Mouse (Mus musculus) midbrain, embryonic 13.5 days (tissue): ENCODE data around the gene Spint4. TPM values are rescaled to one million over a fixed set of nuclear protein-coding genes. Genes with fewer than 3 reads are reported as not detected.
"Not testable (repeated sequence)": the region's sequence is repeated elsewhere in the genome, so short reads cannot be mapped to it uniquely, and the experiment has no call there.

ENCODE experiments used
- ATAC-seq: fragments of 200-750 bp; cut with Nextera tagmentation; 2 replicates; pipeline ENCODE4 v1.8.0; 2017; ENCODE audit warnings: mild to moderate bottlenecking, moderate TSS enrichment, moderate library complexity
- H3K27ac ChIP-seq: fragments of 300-500 bp; sonication (generic); 2 replicates; pipeline ENCODE4 v1.5.1; 2015; ENCODE audit warnings: inconsistent platforms, mild to moderate bottlenecking, moderate library complexity
- H3K27me3 ChIP-seq: fragments of 300-500 bp; sonication (generic); 2 replicates; pipeline ENCODE4 v1.6.1; 2015; ENCODE audit warnings: mild to moderate bottlenecking, inconsistent platforms
- H3K36me3 ChIP-seq: fragments of 300-500 bp; sonication (generic); 2 replicates; pipeline ENCODE4 v1.6.1; 2015; ENCODE audit warnings: mild to moderate bottlenecking, inconsistent platforms
- H3K4me1 ChIP-seq: fragments of 300-500 bp; sonication (generic); replicated peaks from 2 replicates; pipeline ENCODE4 v1.6.1; 2015; ENCODE audit warnings: inconsistent platforms
- H3K4me2 ChIP-seq: fragments of 300-500 bp; sonication (generic); replicated peaks from 2 replicates; pipeline ENCODE4 v1.6.1; 2015; ENCODE audit warnings: moderate library complexity, mild to moderate bottlenecking, inconsistent platforms
- H3K4me3 ChIP-seq: fragments of 300-500 bp; sonication (generic); replicated peaks from 2 replicates; pipeline ENCODE4 v1.5.1; 2015; ENCODE audit warnings: mild to moderate bottlenecking, inconsistent platforms
- H3K9ac ChIP-seq: fragments of 300-500 bp; sonication (generic); replicated peaks from 2 replicates; pipeline ENCODE4 v1.6.1; 2015; ENCODE audit warnings: mild to moderate bottlenecking, inconsistent platforms
- H3K9me3 ChIP-seq: fragments of 300-500 bp; sonication (generic); 2 replicates; pipeline ENCODE4 v1.6.1; 2016; ENCODE audit warnings: mild to moderate bottlenecking, inconsistent platforms
- WGBS: fragments of 180-500 bp; shearing (Covaris S2); methylation state at CpG from one replicate; pipeline ENCODE4 v1.1.7; 2015; 5-methylcytosine and 5-hydroxymethylcytosine counted together
- polyA plus RNA-seq: library from polyadenylated mRNA; unstranded; fragments of >200 nt; fragmentation: Nextera tagmentation; extraction: Ambion mirVana; gene quantifications from 2 replicates; pipeline ENCODE4 v1.2.1, GENCODE M21; 2015

The Spint4 gene
- polyA plus RNA-seq, 1 experiment from 2014 or later, result not detected

GRCm38 (mm10) chr2:164700959-164701358 lies 2.7 kb downstream of the Spint4 start:
- no peaks in the 10 kb centered on the region for H3K9me3 ChIP-seq
- no peaks in the 10 kb centered on the region for H3K4me1 ChIP-seq
- ATAC-seq, result no peak
- H3K9ac ChIP-seq, result no peak overlapping the region
- H3K27ac ChIP-seq, result no peak overlapping the region
- WGBS, result 83% methylated on average over 5 of the region's 5 CpGs
- H3K4me2 ChIP-seq, result no peak overlapping the region
- H3K4me3 ChIP-seq, result no peak overlapping the region
- H3K36me3 ChIP-seq, result no peaks in the 10 kb centered on the region
- H3K27me3 ChIP-seq, result no peaks in the 10 kb centered on the region

GRCm38 (mm10) chr2:164701761-164702160 lies 3.5 kb downstream of the Spint4 start:
- Histone ChIP-seq H3K9me3 (no peaks in the 10 kb centered on the region), H3K4me2 (no peak overlapping the region), H3K9ac (no peak overlapping the region), H3K36me3 (no peaks in the 10 kb centered on the region), H3K27ac (no peak overlapping the region), H3K27me3 (no peaks in the 10 kb centered on the region), H3K4me3 (no peak overlapping the region), H3K4me1 (no peaks in the 10 kb centered on the region)
- WGBS, result 90% methylated on average over 5 of the region's 5 CpGs
- no peak for ATAC-seq

- H3K4me2 ChIP-seq, result no peak overlapping the region
- 70% methylated on average over 5 of the region's 5 CpGs for WGBS
- no peak overlapping the region for H3K27ac ChIP-seq
- no peak overlapping the region for H3K9ac ChIP-seq
- no peak overlapping the region for H3K4me3 ChIP-seq
- H3K4me1 ChIP-seq, result no peaks in the 10 kb centered on the region
- no peak for ATAC-seq
- H3K36me3 ChIP-seq, result no peaks in the 10 kb centered on the region
- H3K27me3 ChIP-seq, result no peaks in the 10 kb centered on the region
- H3K9me3 ChIP-seq, result no peaks in the 10 kb centered on the region
Measured at GRCm38 (mm10) chr2:164704235-164704634, 5.9 kb downstream of the Spint4 start.

- no peak overlapping the region for H3K27ac ChIP-seq
- 88% methylated on average over 6 of the region's 6 CpGs for WGBS
Measured at GRCm38 (mm10) chr2:164705328-164705727, 7.0 kb downstream of the Spint4 start.

GRCm38 (mm10) chr2:164705991-164706390 lies 7.7 kb downstream of the Spint4 start:
- Histone ChIP-seq H3K27me3 (no peaks in the 10 kb centered on the region), H3K4me2 (no peak overlapping the region), H3K9me3 (no peaks in the 10 kb centered on the region), H3K4me1 (no peaks in the 10 kb centered on the region), H3K27ac (no peak overlapping the region), H3K9ac (no peak overlapping the region), H3K36me3 (no peaks in the 10 kb centered on the region), H3K4me3 (no peak overlapping the region)
- ATAC-seq, result no peak
- WGBS, result 90% methylated on average over 14 of the region's 14 CpGs

More at GRCm38 (mm10) chr2:164705328-164705727, 7.0 kb downstream of the Spint4 start:
- Histone ChIP-seq H3K9ac (no peak overlapping the region), H3K4me3 (no peak overlapping the region), H3K9me3 (no peaks in the 10 kb centered on the region), H3K4me2 (no peak overlapping the region), H3K36me3 (no peaks in the 10 kb centered on the region), H3K27me3 (no peaks in the 10 kb centered on the region), H3K4me1 (no peaks in the 10 kb centered on the region)
- ATAC-seq, result no peak

- Histone ChIP-seq H3K4me3 (no peak within 1 kb of the TSS), H3K9ac (no peak within 1 kb of the TSS), H3K27ac (no peak within 1 kb of the TSS), H3K9me3 (no peaks in the 10 kb centered on the region), H3K36me3 (no peaks in the 10 kb centered on the region), H3K4me1 (no peaks in the 10 kb centered on the region), H3K27me3 (no peaks in the 10 kb centered on the region), H3K4me2 (no peak within 1 kb of the TSS)
- WGBS, result 79% methylated on average over 6 of the region's 6 CpGs
- no peak for ATAC-seq
Measured at GRCm38 (mm10) chr2:164715005-164715404, 16.7 kb downstream of the Spint4 start, which contains the start of gene Spint5. TSS of gene Spint5 (plus strand) at chr2:164715305.

- not testable (repeated sequence) for H3K27me3 ChIP-seq, H3K4me1 ChIP-seq, H3K27ac ChIP-seq, H3K36me3 ChIP-seq, H3K4me2 ChIP-seq, ATAC-seq, H3K9me3 ChIP-seq, H3K4me3 ChIP-seq, H3K9ac ChIP-seq
- WGBS, result 94% methylated on average over 23 of the region's 23 CpGs
Measured at GRCm38 (mm10) chr2:164716194-164716786, 18.0 kb downstream of the Spint4 start.

- 57% methylated on average over 4 of the region's 4 CpGs for WGBS
- Histone ChIP-seq H3K27me3 (no peaks in the 10 kb centered on the region), H3K4me3 (no peak overlapping the region), H3K4me2 (no peak overlapping the region), H3K9me3 (no peaks in the 10 kb centered on the region), H3K36me3 (no peaks in the 10 kb centered on the region), H3K9ac (no peak overlapping the region), H3K27ac (no peak overlapping the region), H3K4me1 (no peaks in the 10 kb centered on the region)
- no peak for ATAC-seq
Measured at GRCm38 (mm10) chr2:164723276-164723675, 25.0 kb downstream of the Spint4 start.

- no peaks in the 10 kb centered on the region for H3K4me1 ChIP-seq
- no peaks in the 10 kb centered on the region for H3K36me3 ChIP-seq
- WGBS, result 31% methylated on average over 6 of the region's 6 CpGs
- no peak overlapping the region for H3K4me2 ChIP-seq
- no peak for ATAC-seq
- H3K27ac ChIP-seq, result no peak overlapping the region
- H3K9me3 ChIP-seq, result no peaks in the 10 kb centered on the region
- H3K9ac ChIP-seq, result no peak overlapping the region
- no peak overlapping the region for H3K4me3 ChIP-seq
- no peaks in the 10 kb centered on the region for H3K27me3 ChIP-seq
Measured at GRCm38 (mm10) chr2:164725895-164726619, 27.8 kb downstream of the Spint4 start.

- no peaks in the 10 kb centered on the region for H3K36me3 ChIP-seq
- WGBS, result 86% methylated on average over 5 of the region's 5 CpGs
- H3K27ac ChIP-seq, result no peak overlapping the region
- no peaks in the 10 kb centered on the region for H3K27me3 ChIP-seq
- no peaks in the 10 kb centered on the region for H3K9me3 ChIP-seq
- no peak overlapping the region for H3K4me3 ChIP-seq
- no peak overlapping the region for H3K4me2 ChIP-seq
- no peak for ATAC-seq
- H3K9ac ChIP-seq, result no peak overlapping the region
- H3K4me1 ChIP-seq, result no peaks in the 10 kb centered on the region
Measured at GRCm38 (mm10) chr2:164731719-164732118, 33.4 kb downstream of the Spint4 start.

- H3K36me3 ChIP-seq, result no peaks in the 10 kb centered on the region
- 93% methylated on average over 2 of the region's 2 CpGs for WGBS
- H3K4me1 ChIP-seq, result no peaks in the 10 kb centered on the region
- H3K27ac ChIP-seq, result no peak overlapping the region
- no peak overlapping the region for H3K4me3 ChIP-seq
- no peaks in the 10 kb centered on the region for H3K9me3 ChIP-seq
- H3K27me3 ChIP-seq, result no peaks in the 10 kb centered on the region
- H3K9ac ChIP-seq, result no peak overlapping the region
- H3K4me2 ChIP-seq, result no peak overlapping the region
- no peak for ATAC-seq
Measured at GRCm38 (mm10) chr2:164733259-164733658, 35.0 kb downstream of the Spint4 start.

GRCm38 (mm10) chr2:164734839-164735238 lies 36.5 kb downstream of the Spint4 start:
- 87% methylated on average over 5 of the region's 5 CpGs for WGBS

More at GRCm38 (mm10) chr2:164734839-164735238, 36.5 kb downstream of the Spint4 start:
- Histone ChIP-seq H3K4me3 (no peak overlapping the region), H3K4me2 (no peak overlapping the region), H3K27ac (no peak overlapping the region), H3K9me3 (no peaks in the 10 kb centered on the region), H3K9ac (no peak overlapping the region), H3K36me3 (no peaks in the 10 kb centered on the region), H3K4me1 (no peaks in the 10 kb centered on the region), H3K27me3 (no peaks in the 10 kb centered on the region)
- no peak for ATAC-seq
